Comparison of ENCODE assay signal across 8 mouse cellular contexts in the genomic region with DNA sequence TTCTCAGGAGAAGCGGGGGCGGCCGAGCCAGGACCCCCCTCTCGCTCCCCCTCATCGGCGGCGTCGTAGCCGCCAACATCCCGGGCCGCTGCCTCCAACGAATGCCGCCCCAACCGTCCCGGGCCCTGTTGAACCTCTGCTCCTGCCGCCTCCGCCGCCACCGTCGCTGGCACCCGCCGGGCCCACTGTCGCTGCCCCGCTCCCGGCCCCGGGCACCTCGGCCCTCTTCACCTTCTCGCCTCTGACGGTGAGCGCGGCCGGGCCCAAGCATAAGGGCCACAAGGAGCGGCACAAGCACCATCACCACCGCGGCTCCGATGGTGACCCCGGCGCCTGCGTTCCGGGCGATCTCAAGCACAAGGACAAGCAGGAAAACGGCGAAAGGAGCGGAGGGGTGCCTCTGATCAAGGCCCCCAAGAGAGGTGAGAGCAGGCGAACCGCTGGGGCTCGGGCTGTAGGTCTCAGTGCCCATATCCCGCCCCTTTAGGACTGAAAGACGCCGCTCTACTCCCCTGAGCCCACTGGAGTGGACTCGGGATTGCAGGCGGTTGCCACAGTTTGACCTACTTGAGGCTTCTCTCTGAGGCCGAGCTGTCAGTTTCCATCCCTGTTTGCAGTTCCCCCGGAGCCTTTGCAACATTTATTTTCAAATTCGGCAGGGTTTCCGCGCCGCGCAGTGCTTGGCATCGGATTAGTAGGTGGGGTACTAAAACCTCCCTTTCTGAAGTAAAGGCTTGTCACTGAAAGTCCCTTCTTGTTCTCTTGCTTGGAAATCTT. TPM values are rescaled to one million over a fixed set of nuclear protein-coding genes. Genes with fewer than 3 reads are reported as not detected.
DNase-seq lines count a peak whose midpoint lies in the region; ATAC-seq and TF ChIP-seq lines count a peak whose summit lies in the region.

No protein-coding gene starts in this region.

- no peak for DNase-seq in Patski (ENCODE audit: low read depth, low spot score)
- peak; percentile 47 to 73 for DNase-seq in kidney, postnatal 25 days
- no peak for DNase-seq in lung, adult 2 months
- no peak for DNase-seq in cerebellum, postnatal 14 days

- no peaks in the 10 kb centered on the region for H3K9me3 ChIP-seq in E14TG2a.4 (ENCODE audit: low read length)
- H3K9me3 ChIP-seq in embryonic facial prominence, embryonic 13.5 days, result no peaks in the 10 kb centered on the region
- no peaks in the 10 kb centered on the region for H3K9me3 ChIP-seq in heart, embryonic 12.5 days (replicated peaks)
- H3K9me3 ChIP-seq in neural tube, embryonic 15.5 days (replicated peaks), result no peaks in the 10 kb centered on the region

- peaks cover 25% of the 10 kb centered on the region for H3K4me1 ChIP-seq in E14TG2a.4 (replicated peaks; ENCODE audit: low read depth, low read length)
- peaks cover 10% of the 10 kb centered on the region for H3K4me1 ChIP-seq in embryonic facial prominence, embryonic 13.5 days
- peaks cover 10% of the 10 kb centered on the region for H3K4me1 ChIP-seq in heart, embryonic 12.5 days (replicated peaks)
- H3K4me1 ChIP-seq in lung, adult 2 months (ENCODE audit: control insufficient read depth, insufficient read depth, low read length), result peaks cover 5% of the 10 kb centered on the region; the same call in 1 of the 2 replicates
- H3K4me1 ChIP-seq in neural tube, embryonic 15.5 days, result peaks cover 16% of the 10 kb centered on the region

- H3K4me3 ChIP-seq in E14TG2a.4 (replicated peaks; ENCODE audit: low read length), result peak overlapping the region; percentile 98
- peak overlapping the region; percentile 98 for H3K4me3 ChIP-seq in embryonic facial prominence, embryonic 13.5 days
- H3K4me3 ChIP-seq in heart, embryonic 12.5 days, result peak overlapping the region; percentile 86
- peak overlapping the region; percentile 99 for H3K4me3 ChIP-seq in lung, adult 2 months (replicated peaks; ENCODE audit: extremely low read depth, low read depth, low read length)
- H3K4me3 ChIP-seq in neural tube, embryonic 15.5 days (replicated peaks), result peak overlapping the region; percentile 87

- H3K4me2 ChIP-seq in embryonic facial prominence, embryonic 13.5 days, result peak overlapping the region; percentile 77
- H3K4me2 ChIP-seq in heart, embryonic 12.5 days, result peak overlapping the region; percentile 85
- peak overlapping the region; percentile 70 for H3K4me2 ChIP-seq in neural tube, embryonic 15.5 days

- peaks cover 7% of the 10 kb centered on the region; the same call in 1 of the 2 replicates for H3K36me3 ChIP-seq in E14TG2a.4 (ENCODE audit: insufficient read depth, low read length)
- no peaks in the 10 kb centered on the region for H3K36me3 ChIP-seq in embryonic facial prominence, embryonic 13.5 days
- no peaks in the 10 kb centered on the region for H3K36me3 ChIP-seq in heart, embryonic 12.5 days
- H3K36me3 ChIP-seq in neural tube, embryonic 15.5 days, result no peaks in the 10 kb centered on the region

- CTCF ChIA-PET in Patski (lab: Charles Lee), result interaction anchor here (1.6 to 1.8 kb wide), 2 partner anchors 10 kb away, joined by 4 to 6 read pairs; no protein-coding TSS in a partner anchor

- H3K27me3 ChIP-seq in E14TG2a.4 (ENCODE audit: insufficient read depth, low read length), result no peaks in the 10 kb centered on the region
- no peaks in the 10 kb centered on the region for H3K27me3 ChIP-seq in Patski
- H3K27me3 ChIP-seq in embryonic facial prominence, embryonic 13.5 days, result no peaks in the 10 kb centered on the region
- no peaks in the 10 kb centered on the region for H3K27me3 ChIP-seq in heart, embryonic 12.5 days (replicated peaks)
- no peaks in the 10 kb centered on the region for H3K27me3 ChIP-seq in neural tube, embryonic 15.5 days (replicated peaks)

- TF ChIP-seq CTCF in E14TG2a.4 (conservative IDR thresholded peaks at IDR 0.05; ENCODE audit: low read length), result no peak
- no peak for TF ChIP-seq CTCF in Patski (IDR thresholded peaks at IDR 0.05)
- TF ChIP-seq CTCF in lung, adult 2 months (IDR thresholded peaks at IDR 0.05; ENCODE audit: insufficient read depth, low read length), result no peak

- POLR2A ChIA-PET in Patski (lab: Charles Lee), result interaction anchor here (1.7 kb wide), 1 partner anchor 52 kb away, joined by 5 read pairs; no protein-coding TSS in a partner anchor

- H3K9ac ChIP-seq in embryonic facial prominence, embryonic 13.5 days, result peak overlapping the region; percentile 97
- H3K9ac ChIP-seq in heart, embryonic 12.5 days, result peak overlapping the region; percentile 94
- H3K9ac ChIP-seq in neural tube, embryonic 15.5 days (replicated peaks), result peak overlapping the region; percentile 90

- in situ Hi-C loops in Patski (cut with MboI; ENCODE audit: low pct_unique_long_range_greater_than_20kb), result no loop called here

- H3K27ac ChIP-seq in embryonic facial prominence, embryonic 13.5 days, result peak overlapping the region; percentile 94
- peak overlapping the region; percentile 91 for H3K27ac ChIP-seq in heart, embryonic 12.5 days (ENCODE audit: poor library complexity, severe bottlenecking)
- H3K27ac ChIP-seq in neural tube, embryonic 15.5 days (replicated peaks), result peak overlapping the region; percentile 93

- peak; percentile 41 for ATAC-seq in Patski
- peak; percentile 46 for ATAC-seq in embryonic facial prominence, embryonic 13.5 days (ENCODE audit: insufficient number of reproducible peaks, insufficient read depth, low FRiP score, low TSS enrichment, low read depth)
- ATAC-seq in heart, embryonic 12.5 days (ENCODE audit: insufficient number of reproducible peaks, low FRiP score), result peak; percentile 56
- peak; percentile 53 for ATAC-seq in neural tube, embryonic 15.5 days (ENCODE audit: low FRiP score)

- 0 out of 2 replicates have a peak, but pooled peaks have one; percentile 4 for TF ChIP-seq POLR2A in lung, adult 2 months (IDR thresholded peaks at IDR 0.05; ENCODE audit: borderline replicate concordance, extremely low read depth, low read depth, low read length)

- under 1% methylated on average over 55 of the region's 60 CpGs for WGBS in embryonic facial prominence, embryonic 13.5 days
- under 1% methylated on average over 58 of the region's 60 CpGs for WGBS in heart, embryonic 12.5 days
- WGBS in lung, adult 2 months, result under 1% methylated on average over 58 of the region's 60 CpGs
- WGBS in neural tube, embryonic 15.5 days, result under 1% methylated on average over 53 of the region's 60 CpGs

RNA-seq across cellular contexts. Expression of gene Rsbn1, which starts 1.0 kb away (rescaled TPM):
- polyA plus RNA-seq in Patski (2021), result 13.9 TPM
- 12.9 and 14.6 TPM in 2 replicates for polyA plus RNA-seq in embryonic facial prominence, embryonic 13.5 days (2015; fragmentation: Nextera tagmentation; extraction: Ambion mirVana)
- 8.0 and 8.4 TPM in 2 replicates for polyA plus RNA-seq in heart, embryonic 12.5 days (2016; fragmentation: Nextera tagmentation; extraction: Ambion mirVana)
- polyA plus RNA-seq in lung, adult 2 months (2012; rRNA removed), result 4.3 and 4.9 TPM in 2 replicates
- 17.3 and 18.7 TPM in 2 replicates for polyA plus RNA-seq in neural tube, embryonic 15.5 days (2015; fragmentation: Nextera tagmentation; extraction: Ambion mirVana)

RNA-seq across cellular contexts. Expression of gene Phtf1, which starts 53.0 kb away (rescaled TPM):
- 75.0 TPM for polyA plus RNA-seq in Patski (2021)
- polyA plus RNA-seq in embryonic facial prominence, embryonic 13.5 days (2015; fragmentation: Nextera tagmentation; extraction: Ambion mirVana), result 38.4 and 39.5 TPM in 2 replicates
- 23.3 and 23.9 TPM in 2 replicates for polyA plus RNA-seq in heart, embryonic 12.5 days (2016; fragmentation: Nextera tagmentation; extraction: Ambion mirVana)
- polyA plus RNA-seq in lung, adult 2 months (2012; rRNA removed), result 7.8 and 8.4 TPM in 2 replicates
- 21.8 and 22.8 TPM in 2 replicates for polyA plus RNA-seq in neural tube, embryonic 15.5 days (2015; fragmentation: Nextera tagmentation; extraction: Ambion mirVana)

RNA-seq across cellular contexts. Expression of gene Ptpn22, which starts 55.3 kb away (rescaled TPM):
- 1.7 TPM for polyA plus RNA-seq in Patski (2021)
- polyA plus RNA-seq in embryonic facial prominence, embryonic 13.5 days (2015; fragmentation: Nextera tagmentation; extraction: Ambion mirVana), result 0.56 and 0.95 TPM in 2 replicates
- polyA plus RNA-seq in heart, embryonic 12.5 days (2016; fragmentation: Nextera tagmentation; extraction: Ambion mirVana), result 0.54 and 0.82 TPM in 2 replicates
- 2.5 and 2.7 TPM in 2 replicates for polyA plus RNA-seq in lung, adult 2 months (2012; rRNA removed)
- 0.33 and 5.6 TPM in 2 replicates for polyA plus RNA-seq in neural tube, embryonic 15.5 days (2015; fragmentation: Nextera tagmentation; extraction: Ambion mirVana)

Comparison
In these comparisons a context has a peak if more than half of its experiments do, and no peak if none do; other contexts are left out.
1. DNase-seq: peak in kidney, postnatal 25 days (2 of 2); none in Patski (single experiment), lung, adult 2 months (single experiment) and cerebellum, postnatal 14 days (0 of 2).
2. Peak in every context shown above with its lines, with median percentiles within 50 percentile points of each other: H3K4me3 ChIP-seq, ATAC-seq, H3K27ac ChIP-seq, H3K4me2 ChIP-seq and H3K9ac ChIP-seq.